Mouse (Mus musculus): ENCODE data around the gene Rabgap1l.
"Not testable (repeated sequence)": the region's sequence is repeated elsewhere in the genome, so short reads cannot be mapped to it uniquely, and the experiment has no call there.

Rabgap1l gene

DNA sequence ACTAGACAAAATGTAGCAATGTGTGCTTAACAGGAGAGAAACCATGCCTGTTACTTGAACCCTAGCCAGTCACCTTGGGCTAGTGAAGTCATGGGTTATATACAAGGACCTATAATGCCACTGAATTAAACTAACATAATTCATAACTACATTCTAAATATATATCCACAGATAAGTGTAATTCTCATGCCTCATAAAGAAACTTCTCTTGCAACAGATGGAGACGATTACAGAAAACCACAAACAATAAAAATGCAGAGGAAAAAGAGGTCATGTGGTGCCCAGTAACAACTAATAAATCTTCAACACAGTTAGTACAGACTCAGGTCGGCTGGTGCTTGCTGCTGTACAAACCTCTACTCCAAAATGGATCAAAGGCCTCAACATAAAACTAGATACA lies 174.8 kb downstream of the Rabgap1l start:
- TF ChIP-seq NANOG (IDR thresholded peaks at IDR 0.05; ENCODE audit: borderline replicate concordance, low read length) = no peak
- no peak for TF ChIP-seq POU5F1 (IDR thresholded peaks at IDR 0.05; ENCODE audit: borderline replicate concordance, low read length)
- no peak for TF ChIP-seq CTCF (conservative IDR thresholded peaks at IDR 0.05; ENCODE audit: low read length)
- Histone ChIP-seq H3K36me3 (ENCODE audit: insufficient read depth, low read length) (no peaks in the 10 kb centered on the region), H3K4me1 (replicated peaks; ENCODE audit: low read depth, low read length) (no peaks in the 10 kb centered on the region), H3K9me3 (ENCODE audit: low read length) (no peaks in the 10 kb centered on the region), H3K27me3 (ENCODE audit: insufficient read depth, low read length) (no peaks in the 10 kb centered on the region), H3K4me3 (replicated peaks; ENCODE audit: low read length) (no peak overlapping the region)

DNA sequence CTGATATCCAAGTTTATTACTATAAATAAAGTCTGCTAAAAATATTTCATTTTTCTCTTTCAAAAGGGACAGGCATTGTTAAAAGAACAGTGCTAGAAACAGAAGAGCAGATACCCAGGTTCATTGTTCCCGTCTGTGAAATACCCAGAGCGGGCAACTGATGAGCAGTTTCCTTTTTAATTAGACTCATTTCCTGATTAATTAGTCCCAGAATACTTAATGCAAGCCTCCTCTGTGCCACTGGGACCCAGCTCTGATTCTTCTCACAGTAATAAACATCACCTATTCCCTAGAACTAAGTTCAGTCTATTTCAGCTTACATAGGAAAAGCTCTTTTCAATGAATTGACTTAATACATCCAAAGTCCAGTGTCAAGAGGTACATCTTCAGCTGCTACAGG lies 186.6 kb downstream of the Rabgap1l start:
- Histone ChIP-seq H3K4me1 (replicated peaks; ENCODE audit: low read depth, low read length) (no peaks in the 10 kb centered on the region), H3K27me3 (ENCODE audit: insufficient read depth, low read length) (no peaks in the 10 kb centered on the region)
- TF ChIP-seq CTCF (conservative IDR thresholded peaks at IDR 0.05; ENCODE audit: low read length) (no peak), POU5F1 (IDR thresholded peaks at IDR 0.05; ENCODE audit: borderline replicate concordance, low read length) (no peak), NANOG (IDR thresholded peaks at IDR 0.05; ENCODE audit: borderline replicate concordance, low read length) (no peak)

DNA sequence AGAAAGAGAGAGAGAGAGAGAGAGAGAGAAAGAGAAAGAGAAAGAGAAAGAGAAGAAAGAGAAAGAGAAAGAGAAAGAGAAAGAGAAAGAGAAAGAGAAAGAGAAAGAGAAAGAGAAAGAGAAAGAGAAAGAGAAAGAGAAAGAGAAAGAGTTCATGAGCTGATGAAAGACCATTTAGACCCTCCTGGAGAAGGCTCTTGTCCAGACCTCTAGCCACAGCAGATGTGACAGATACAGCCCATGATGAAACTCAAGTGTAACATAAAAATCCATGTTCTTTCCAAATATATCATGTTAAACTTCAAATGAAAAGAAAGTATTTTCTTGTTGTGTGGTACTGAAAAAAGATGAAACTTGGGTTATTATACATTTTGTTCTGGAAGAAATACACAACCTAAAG lies 189.7 kb downstream of the Rabgap1l start:
- not testable (repeated sequence) for H3K36me3 ChIP-seq (ENCODE audit: insufficient read depth, low read length); H3K4me1 ChIP-seq (replicated peaks; ENCODE audit: low read depth, low read length); H3K4me3 ChIP-seq (replicated peaks; ENCODE audit: low read length); H3K27me3 ChIP-seq (ENCODE audit: insufficient read depth, low read length)
- peaks cover 21% of the 10 kb centered on the region for H3K9me3 ChIP-seq (ENCODE audit: low read length)

More for the DNA sequence above, 186.6 kb downstream of the Rabgap1l start:
- Histone ChIP-seq H3K36me3 (ENCODE audit: insufficient read depth, low read length) (no peaks in the 10 kb centered on the region; the same call in 1 of the 2 replicates), H3K9me3 (ENCODE audit: low read length) (peaks cover 25% of the 10 kb centered on the region), H3K4me3 (replicated peaks; ENCODE audit: low read length) (no peak overlapping the region)

DNA sequence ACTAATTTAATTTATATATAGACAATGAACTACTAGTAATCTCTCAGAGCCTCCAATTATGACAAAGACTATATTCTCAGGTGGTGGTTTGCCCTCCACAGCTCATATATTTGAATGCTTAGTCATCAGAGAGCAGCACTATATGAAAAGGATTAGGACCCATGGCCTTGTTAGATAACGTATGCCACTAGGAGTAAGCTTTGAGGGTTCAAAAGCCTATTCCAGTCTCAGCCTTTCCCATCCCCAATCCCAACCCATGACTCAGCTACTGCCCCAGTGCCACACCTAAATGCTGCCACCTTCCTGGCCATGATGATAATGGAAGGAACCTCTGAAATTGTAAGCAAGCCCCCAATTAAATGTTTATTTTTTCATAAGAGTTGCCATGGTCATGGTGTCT lies 195.6 kb downstream of the Rabgap1l start:
- H3K27me3 ChIP-seq (ENCODE audit: insufficient read depth, low read length) = no peaks in the 10 kb centered on the region
- H3K9me3 ChIP-seq (ENCODE audit: low read length) = no peaks in the 10 kb centered on the region
- no peaks in the 10 kb centered on the region for H3K36me3 ChIP-seq (ENCODE audit: insufficient read depth, low read length)
- H3K4me1 ChIP-seq (replicated peaks; ENCODE audit: low read depth, low read length) = no peaks in the 10 kb centered on the region
- TF ChIP-seq CTCF (conservative IDR thresholded peaks at IDR 0.05; ENCODE audit: low read length) = no peak
- TF ChIP-seq POU5F1 (IDR thresholded peaks at IDR 0.05; ENCODE audit: borderline replicate concordance, low read length) = no peak
- no peak for TF ChIP-seq NANOG (IDR thresholded peaks at IDR 0.05; ENCODE audit: borderline replicate concordance, low read length)
- H3K4me3 ChIP-seq (replicated peaks; ENCODE audit: low read length) = no peak overlapping the region

DNA sequence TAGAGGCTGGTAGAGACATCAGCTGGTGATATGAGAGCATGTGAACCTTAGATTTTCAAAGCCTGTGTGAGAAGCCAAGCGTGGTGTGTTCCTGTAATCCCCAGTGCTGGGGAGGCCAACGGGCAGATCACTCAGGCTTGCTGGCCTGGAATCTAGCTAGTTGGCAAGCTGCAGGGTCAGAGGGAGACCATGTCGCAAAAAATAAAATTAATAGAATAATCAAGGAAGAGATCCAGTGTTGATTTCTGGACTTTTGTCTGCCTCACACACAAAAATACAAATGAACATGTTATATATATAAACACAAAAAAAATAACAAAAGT lies 196.1 kb downstream of the Rabgap1l start:
- H3K9me3 ChIP-seq (ENCODE audit: low read length) = no peaks in the 10 kb centered on the region
- no peaks in the 10 kb centered on the region for H3K36me3 ChIP-seq (ENCODE audit: insufficient read depth, low read length)
- TF ChIP-seq POU5F1 (IDR thresholded peaks at IDR 0.05; ENCODE audit: borderline replicate concordance, low read length) (no peak), CTCF (conservative IDR thresholded peaks at IDR 0.05; ENCODE audit: low read length) (no peak), NANOG (IDR thresholded peaks at IDR 0.05; ENCODE audit: borderline replicate concordance, low read length) (no peak)
- no peaks in the 10 kb centered on the region for H3K27me3 ChIP-seq (ENCODE audit: insufficient read depth, low read length)
- no peaks in the 10 kb centered on the region for H3K4me1 ChIP-seq (replicated peaks; ENCODE audit: low read depth, low read length)
- no peak overlapping the region for H3K4me3 ChIP-seq (replicated peaks; ENCODE audit: low read length)

DNA sequence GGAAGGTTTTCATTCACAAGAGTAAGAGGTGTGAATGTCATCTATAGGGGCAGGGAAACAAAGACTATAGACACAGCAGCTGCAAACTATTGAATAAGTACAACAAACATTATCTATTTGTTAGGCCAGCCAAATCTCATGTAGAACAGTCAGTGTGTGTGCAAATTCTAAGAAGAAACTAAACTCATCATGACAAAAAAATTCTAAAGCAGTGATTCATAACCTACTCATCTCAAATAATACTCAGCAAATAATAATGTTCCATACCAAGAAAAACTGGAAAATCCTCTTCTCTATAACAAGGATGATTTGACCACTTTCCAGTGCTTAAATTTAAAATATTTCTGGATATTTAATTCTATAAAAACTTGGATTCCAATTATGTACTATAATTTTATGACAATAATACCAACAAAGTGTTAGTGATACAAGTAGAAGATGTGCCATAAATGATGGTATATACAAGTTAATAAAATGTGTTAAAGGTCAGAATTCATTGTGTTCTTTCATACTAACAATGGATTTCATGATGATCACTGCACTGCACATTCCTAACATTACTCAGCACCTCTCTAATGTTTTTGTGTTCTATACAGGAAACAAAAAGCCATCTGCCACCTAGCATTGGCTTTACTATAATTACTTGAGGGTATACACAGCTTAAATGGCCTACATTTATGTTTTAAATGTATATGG lies 196.6 kb downstream of the Rabgap1l start:
- Histone ChIP-seq H3K4me3 (replicated peaks; ENCODE audit: low read length) (no peak overlapping the region), H3K36me3 (ENCODE audit: insufficient read depth, low read length) (no peaks in the 10 kb centered on the region), H3K4me1 (replicated peaks; ENCODE audit: low read depth, low read length) (no peaks in the 10 kb centered on the region), H3K9me3 (ENCODE audit: low read length) (no peaks in the 10 kb centered on the region), H3K27me3 (ENCODE audit: insufficient read depth, low read length) (no peaks in the 10 kb centered on the region)
- TF ChIP-seq NANOG (IDR thresholded peaks at IDR 0.05; ENCODE audit: borderline replicate concordance, low read length) (no peak), CTCF (conservative IDR thresholded peaks at IDR 0.05; ENCODE audit: low read length) (no peak), POU5F1 (IDR thresholded peaks at IDR 0.05; ENCODE audit: borderline replicate concordance, low read length) (no peak)

DNA sequence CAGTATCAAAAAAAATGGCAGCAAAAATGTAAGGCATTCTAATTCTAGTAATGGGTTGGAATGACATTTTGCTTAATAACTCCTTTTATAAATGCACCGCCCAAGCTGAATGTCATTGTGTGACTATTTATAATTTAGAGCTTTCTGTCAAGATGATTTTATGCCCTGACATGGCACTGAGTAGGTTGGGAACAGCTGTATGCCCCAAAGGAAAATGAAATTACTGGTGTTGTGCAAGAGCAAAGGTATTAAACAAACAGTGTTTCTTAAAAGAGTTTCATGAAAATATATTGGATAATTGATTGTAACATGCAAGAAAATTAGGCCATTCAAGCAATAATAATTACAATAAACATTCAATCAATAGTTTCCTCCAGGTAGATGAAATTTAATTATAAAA lies 198.4 kb downstream of the Rabgap1l start:
- H3K4me1 ChIP-seq (replicated peaks; ENCODE audit: low read depth, low read length) = no peaks in the 10 kb centered on the region
- H3K4me3 ChIP-seq (replicated peaks; ENCODE audit: low read length) = no peak overlapping the region
- no peak for TF ChIP-seq CTCF (conservative IDR thresholded peaks at IDR 0.05; ENCODE audit: low read length)
- no peak for TF ChIP-seq NANOG (IDR thresholded peaks at IDR 0.05; ENCODE audit: borderline replicate concordance, low read length)
- TF ChIP-seq POU5F1 (IDR thresholded peaks at IDR 0.05; ENCODE audit: borderline replicate concordance, low read length) = no peak
- no peaks in the 10 kb centered on the region for H3K9me3 ChIP-seq (ENCODE audit: low read length)
- no peaks in the 10 kb centered on the region for H3K27me3 ChIP-seq (ENCODE audit: insufficient read depth, low read length)
- no peaks in the 10 kb centered on the region for H3K36me3 ChIP-seq (ENCODE audit: insufficient read depth, low read length)

DNA sequence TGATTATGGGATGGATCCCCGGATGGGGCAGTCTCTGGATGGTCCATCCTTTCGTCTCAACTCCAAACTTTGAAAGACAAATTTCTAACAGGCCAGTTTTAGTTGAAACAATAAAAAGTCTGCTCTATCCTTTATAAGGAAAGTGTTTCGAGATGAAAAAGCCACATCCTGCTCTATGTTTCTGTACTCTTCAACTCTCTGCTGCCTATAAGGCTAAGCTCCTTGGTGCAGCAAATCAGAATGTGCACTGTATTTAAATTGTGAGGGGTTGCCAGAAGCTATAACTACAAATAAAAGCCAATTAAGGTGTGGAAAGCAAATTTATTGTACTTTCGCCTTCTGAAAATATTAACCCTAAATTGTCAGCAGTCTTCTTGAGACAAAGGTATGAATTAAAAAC lies 198.9 kb downstream of the Rabgap1l start:
- no peak overlapping the region for H3K4me3 ChIP-seq (replicated peaks; ENCODE audit: low read length)
- H3K27me3 ChIP-seq (ENCODE audit: insufficient read depth, low read length) = no peaks in the 10 kb centered on the region
- H3K9me3 ChIP-seq (ENCODE audit: low read length) = no peaks in the 10 kb centered on the region
- no peaks in the 10 kb centered on the region for H3K36me3 ChIP-seq (ENCODE audit: insufficient read depth, low read length)
- no peaks in the 10 kb centered on the region for H3K4me1 ChIP-seq (replicated peaks; ENCODE audit: low read depth, low read length)
- no peak for TF ChIP-seq NANOG (IDR thresholded peaks at IDR 0.05; ENCODE audit: borderline replicate concordance, low read length)
- no peak for TF ChIP-seq CTCF (conservative IDR thresholded peaks at IDR 0.05; ENCODE audit: low read length)
- TF ChIP-seq POU5F1 (IDR thresholded peaks at IDR 0.05; ENCODE audit: borderline replicate concordance, low read length) = no peak

DNA sequence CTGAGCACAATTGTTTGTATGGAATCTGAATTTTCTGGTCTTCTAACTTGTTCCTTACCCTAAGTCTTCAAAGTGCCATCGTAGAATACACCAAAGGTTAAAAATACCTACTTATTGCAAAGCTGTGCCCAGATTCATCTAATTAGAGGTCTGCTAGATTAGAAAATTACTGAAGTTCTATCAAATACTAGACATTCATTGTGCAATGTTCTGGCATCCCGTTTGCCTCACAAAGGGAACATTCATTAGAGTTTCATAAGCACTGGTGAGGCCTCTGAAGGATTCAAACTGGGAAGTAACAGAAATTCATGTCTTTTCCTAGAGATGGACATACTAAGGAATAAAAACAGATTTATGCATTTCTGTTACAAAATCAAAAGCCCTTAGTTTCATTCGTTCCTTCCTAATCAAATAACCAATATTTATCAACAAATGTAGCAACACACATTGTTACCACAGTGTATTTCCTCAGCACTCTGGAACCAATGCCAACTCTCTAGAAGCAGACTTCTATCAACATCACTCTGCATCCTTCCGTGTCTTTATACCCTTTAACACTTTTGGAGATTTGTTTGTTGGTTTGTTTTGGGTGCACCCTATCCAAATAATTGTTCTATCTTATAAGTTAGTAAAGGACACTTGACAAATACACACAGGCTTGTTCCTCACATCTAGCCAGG lies 204.0 kb downstream of the Rabgap1l start:
- Histone ChIP-seq H3K36me3 (ENCODE audit: insufficient read depth, low read length) (no peaks in the 10 kb centered on the region), H3K4me1 (replicated peaks; ENCODE audit: low read depth, low read length) (no peaks in the 10 kb centered on the region), H3K27me3 (ENCODE audit: insufficient read depth, low read length) (no peaks in the 10 kb centered on the region), H3K9me3 (ENCODE audit: low read length) (no peaks in the 10 kb centered on the region), H3K4me3 (replicated peaks; ENCODE audit: low read length) (no peak overlapping the region)
- TF ChIP-seq POU5F1 (IDR thresholded peaks at IDR 0.05; ENCODE audit: borderline replicate concordance, low read length) (no peak), NANOG (IDR thresholded peaks at IDR 0.05; ENCODE audit: borderline replicate concordance, low read length) (no peak), CTCF (conservative IDR thresholded peaks at IDR 0.05; ENCODE audit: low read length) (no peak)

Data from E14TG2a.4 (cell line).